Mouse (Mus musculus): ENCODE results near the gene Lin7a.
"Not testable (repeated sequence)": the region's sequence is repeated elsewhere in the genome, so short reads cannot be mapped to it uniquely, and the experiment has no call there.

The Lin7a gene

DNA sequence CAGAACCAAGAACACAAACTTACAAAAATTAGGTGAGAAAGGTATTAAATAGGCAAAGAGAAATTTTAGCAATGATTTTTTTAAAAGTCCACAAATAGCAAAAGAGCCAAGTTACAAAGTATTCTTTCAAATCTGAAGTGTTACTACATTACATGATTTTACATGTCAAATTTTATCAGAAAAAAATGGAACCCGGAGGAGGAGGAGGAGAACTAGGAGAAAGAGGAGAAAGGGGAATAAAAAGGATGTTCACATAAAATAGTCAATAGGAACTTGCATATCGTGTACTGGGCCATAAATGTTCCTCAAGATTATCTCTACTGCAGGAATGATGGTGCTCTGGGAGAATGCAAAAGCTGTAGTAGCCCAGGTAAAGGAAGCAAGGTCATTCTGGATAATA is 34.4 kb upstream of the Lin7a start:
- DNase-seq (ENCODE audit: low spot score) = no peak

GRCm38 (mm10) chr10:107237736-107238135 is 33.8 kb upstream of the Lin7a start:
- DNase-seq (ENCODE audit: low spot score) = no peak

DNA sequence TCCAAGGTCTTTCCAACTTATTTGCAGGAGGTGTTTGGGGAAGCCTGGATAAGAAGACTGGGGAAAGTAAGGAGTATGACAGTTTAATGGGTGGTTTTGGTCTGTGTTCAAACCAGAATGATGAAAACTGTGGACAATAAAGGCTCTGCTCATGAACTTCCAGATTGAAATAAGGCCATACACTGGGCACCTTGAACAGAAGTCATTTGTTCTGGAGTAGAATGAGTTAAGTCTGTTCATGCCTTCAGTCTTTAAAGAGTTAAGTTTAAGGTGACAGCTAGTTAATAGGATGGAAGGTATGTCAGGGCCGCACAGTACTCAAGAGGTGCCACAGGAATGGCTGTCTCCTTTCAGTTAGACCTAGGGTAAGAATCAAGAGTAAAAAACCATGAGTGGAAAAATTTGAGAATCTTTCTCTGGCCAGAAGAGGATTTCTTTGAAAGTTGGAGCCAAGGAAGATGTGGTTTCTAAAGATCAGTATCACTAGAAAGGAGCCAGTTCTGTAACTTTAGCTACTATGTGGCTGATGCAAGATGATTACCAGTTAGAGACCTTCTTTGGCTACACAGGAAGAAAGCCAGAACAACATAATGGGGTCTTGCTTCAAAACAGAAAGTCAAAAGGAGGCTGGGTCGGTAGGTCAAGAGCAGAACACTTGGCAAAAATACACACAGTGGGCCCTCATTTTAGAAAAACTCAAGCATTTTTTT is 33.2 kb upstream of the Lin7a start:
- no peak for DNase-seq (ENCODE audit: low spot score)

DNA sequence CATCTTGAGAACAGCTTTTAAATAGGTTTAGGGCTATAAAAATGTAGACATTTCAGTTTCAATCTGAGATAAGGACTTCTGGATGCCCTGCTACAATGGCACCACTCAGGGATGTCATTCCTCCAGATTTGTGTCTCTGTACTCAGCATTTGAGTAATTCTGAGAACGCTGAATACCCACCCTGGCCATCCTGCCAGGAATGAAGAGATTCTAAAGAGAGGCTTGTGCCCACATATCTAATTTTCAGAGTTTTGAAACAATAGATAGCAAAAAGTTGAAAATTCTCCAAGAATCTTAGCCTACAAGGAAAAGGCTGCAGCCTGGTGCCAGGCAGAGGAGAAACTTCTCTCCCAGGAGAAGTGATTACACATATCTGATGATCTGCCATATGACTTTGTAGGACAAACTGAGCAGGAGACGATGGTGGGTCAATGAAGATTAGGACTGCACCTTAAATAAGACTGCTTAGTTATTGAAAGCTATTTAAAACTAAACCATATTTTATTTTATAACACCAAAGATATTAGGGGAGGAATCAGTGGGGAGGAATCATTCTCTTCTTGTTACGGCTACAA is 32.5 kb upstream of the Lin7a start:
- no peak for DNase-seq (ENCODE audit: low spot score)

DNA sequence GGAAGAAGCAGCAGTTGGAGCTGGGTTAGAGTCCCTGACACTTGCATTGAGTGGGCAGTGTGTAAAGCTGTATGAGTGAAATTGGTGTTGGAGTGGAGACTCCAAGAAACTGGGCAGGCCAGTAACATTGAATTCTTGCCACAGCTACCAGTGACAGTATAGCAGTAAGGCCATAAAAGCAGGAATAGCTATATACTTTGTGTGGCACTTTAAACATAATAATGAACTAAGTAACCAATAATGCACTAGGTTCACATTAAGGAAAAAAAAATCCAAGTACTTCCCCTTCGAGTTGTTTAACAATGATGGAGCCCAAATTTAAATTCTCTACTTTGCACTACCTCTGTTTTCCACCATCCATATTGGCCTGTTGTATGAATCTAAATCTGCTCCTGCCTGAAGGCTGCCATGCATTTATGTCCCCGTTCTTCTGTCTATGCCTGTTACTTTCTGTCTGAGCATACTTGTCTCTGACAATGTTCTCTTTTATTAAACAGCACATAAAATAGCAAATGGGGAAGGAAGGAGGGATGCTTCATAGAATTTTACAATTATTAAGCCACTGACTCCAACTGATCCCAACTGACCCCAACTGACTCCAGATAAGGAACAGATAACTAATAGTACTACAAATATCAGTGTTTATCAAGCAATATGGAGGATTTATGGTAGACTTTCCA is 31.7 kb upstream of the Lin7a start:
- DNase-seq (ENCODE audit: low spot score) = no peak

DNA sequence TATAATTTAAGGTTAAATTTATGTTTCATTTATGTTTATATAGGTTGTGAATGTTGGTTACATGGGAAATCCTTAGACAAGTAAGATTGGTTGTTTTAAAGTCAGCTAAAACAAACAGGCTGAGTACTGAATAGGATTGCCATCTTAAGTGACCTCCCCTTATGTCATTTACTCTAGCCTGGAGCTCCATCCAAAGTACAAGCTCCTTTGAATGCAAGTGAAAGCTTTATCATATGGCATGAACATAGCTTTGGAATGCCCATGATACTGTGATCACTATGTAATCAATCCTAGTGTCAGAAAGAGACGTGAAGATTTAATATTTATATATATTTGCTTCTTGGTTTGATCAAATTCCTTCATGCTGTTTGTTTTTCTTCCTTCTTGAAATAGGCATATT is 31.0 kb upstream of the Lin7a start:
- DNase-seq (ENCODE audit: low spot score) = no peak

GRCm38 (mm10) chr10:107240986-107241385 is 30.5 kb upstream of the Lin7a start:
- DNase-seq (ENCODE audit: low spot score) = no peak

GRCm38 (mm10) chr10:107241406-107241805 is 30.1 kb upstream of the Lin7a start:
- DNase-seq (ENCODE audit: low spot score) = no peak

DNA sequence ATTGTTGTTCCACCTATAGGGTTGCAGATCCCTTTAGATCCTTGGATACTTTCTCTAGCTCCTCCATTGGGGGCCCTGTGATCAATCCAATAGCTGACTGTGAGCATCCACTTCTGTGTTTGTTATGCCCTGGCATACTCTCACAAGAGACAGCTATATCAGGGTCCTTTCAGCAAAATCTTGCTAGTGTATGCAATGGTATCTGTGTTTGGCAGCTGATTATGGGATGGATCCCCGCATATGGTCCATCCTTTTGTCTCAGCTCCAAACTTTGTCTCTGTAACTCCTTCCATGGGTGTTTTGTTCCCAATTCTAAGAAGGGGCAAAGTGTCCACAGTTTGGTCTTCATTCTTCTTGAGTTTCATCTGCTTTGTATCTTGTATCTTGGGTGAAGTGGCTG is 29.5 kb upstream of the Lin7a start:
- not testable (repeated sequence) for DNase-seq (ENCODE audit: low spot score)

- DNase-seq (ENCODE audit: low spot score) = no peak
Measured at GRCm38 (mm10) chr10:107242696-107243400, 28.6 kb upstream of the Lin7a start.

DNA sequence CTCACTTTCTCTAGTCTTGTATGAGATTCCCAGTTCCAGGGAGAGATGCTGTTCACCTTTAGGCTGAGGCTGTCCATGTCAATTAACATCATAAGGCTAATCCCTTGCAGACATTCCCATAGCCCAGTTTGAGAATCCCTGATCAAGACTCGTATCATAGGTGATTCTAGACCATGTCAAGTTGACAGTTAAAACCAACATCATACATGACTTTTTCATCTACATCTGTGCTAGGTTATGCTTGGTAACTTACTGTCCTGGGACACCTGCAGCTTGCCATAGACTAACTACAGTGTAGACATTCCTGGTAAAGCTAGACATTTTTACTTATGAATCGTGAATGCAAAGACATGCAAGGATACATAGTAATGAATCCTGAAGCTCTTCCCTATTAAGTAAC is 27.3 kb upstream of the Lin7a start:
- no peak for DNase-seq (ENCODE audit: low spot score)

DNA sequence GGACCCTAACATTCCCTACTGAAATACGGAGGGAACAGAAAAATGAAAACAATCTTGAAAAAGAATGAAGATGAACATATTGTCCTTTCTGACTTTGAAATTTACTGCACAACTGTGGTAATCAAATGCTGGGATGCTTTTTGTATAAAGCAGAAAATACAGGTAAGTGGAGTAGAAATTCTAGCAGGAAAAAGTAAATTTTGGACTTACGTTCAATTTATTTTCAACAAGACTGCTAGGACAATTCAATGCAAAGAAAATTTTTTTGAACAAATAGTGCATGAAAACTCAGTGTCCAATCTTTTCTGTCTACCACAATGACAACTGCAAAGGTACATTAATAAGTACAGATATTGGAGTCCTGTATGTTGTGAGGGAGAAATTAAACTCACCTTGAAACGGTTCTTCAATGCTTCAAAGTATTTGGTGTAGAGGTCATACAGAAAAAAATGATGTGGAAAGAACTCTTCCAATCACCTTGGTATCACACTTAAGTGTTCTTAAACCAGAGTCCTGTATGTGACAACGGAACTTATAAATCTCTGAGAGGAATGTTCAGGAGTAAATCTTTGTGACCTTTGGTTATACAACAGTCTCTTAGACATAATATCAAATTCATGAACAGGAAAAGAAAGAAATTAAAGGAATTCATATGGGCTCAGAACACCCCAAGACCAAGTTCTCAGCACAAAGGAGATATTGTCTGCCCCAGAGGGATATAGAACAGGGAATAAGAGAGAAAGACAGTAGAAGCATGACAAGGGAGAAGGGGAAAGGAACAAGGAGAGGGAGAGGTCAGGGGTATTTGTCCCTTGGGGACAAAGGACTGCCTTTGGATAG is 26.6 kb upstream of the Lin7a start:
- no peak for DNase-seq (ENCODE audit: low spot score)

DNA sequence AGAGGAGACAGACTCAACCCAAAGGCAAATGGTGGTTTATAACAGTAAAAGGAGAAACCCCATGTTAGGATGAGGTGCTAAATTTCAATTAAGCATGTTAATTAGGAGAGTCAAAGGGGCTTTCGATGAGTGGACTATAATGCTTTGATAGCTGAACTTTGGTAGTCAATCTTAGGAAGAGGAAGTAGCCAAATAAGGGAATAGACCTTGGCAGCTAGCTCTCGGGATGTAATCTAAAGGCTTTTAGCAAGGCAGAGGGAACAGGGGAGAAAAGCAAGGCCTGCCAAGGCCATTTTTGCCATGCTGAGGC is 26.0 kb upstream of the Lin7a start:
- DNase-seq (ENCODE audit: low spot score) = no peak

GRCm38 (mm10) chr10:107245961-107246460 is 25.5 kb upstream of the Lin7a start:
- no peak for DNase-seq (ENCODE audit: low spot score)

- DNase-seq (ENCODE audit: low spot score) = no peak
Measured at GRCm38 (mm10) chr10:107247001-107247670, 24.4 kb upstream of the Lin7a start.

DNA sequence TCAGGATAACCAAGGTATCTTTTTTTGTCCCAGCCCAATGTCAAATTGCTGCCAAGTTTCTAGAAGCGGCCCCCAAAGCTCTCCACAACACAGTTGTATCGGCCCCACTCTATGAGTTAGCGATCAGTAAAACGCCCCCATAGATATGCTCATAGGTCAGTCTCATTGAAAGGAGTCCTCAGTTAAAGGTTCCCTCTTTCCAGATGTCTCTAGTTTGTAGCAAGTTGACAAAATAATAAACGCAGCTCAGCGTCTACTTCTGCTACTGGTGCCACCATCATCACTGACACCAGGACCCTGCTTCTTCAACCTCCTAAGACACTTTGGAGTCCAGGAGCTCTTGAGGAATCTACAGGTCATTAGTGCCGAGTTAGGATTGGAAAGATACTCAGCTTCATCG is 23.0 kb upstream of the Lin7a start:
- DNase-seq (ENCODE audit: low spot score) = no peak

- no peak for DNase-seq (ENCODE audit: low spot score)
Measured at GRCm38 (mm10) chr10:107249056-107249455, 22.4 kb upstream of the Lin7a start.

DNA sequence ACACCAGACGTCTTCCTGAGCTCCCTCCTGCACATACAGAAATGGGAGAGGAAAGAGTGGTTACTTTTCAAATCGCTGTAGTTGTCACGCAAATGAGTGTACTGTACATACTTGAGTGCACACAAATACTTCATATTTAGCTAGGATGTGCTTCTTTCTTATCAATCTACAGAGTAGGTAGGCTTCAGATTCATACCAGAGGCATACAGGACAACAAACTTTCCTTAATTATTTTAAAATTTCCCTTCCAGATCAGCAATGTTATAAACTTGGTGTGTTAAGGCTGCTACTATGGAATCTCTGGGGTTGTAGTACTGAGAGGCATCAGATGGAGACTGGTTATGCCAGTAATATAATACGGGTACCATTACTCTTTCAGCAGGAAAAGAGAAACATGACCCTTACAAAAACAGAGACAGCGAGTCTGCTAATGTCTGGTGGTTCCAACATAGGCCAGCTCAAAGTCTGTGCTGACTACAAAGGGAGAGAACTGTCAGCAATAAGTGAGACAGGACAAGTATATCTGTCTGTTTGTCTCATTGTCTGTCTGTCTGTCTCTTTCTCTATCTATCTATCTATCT is 21.8 kb upstream of the Lin7a start:
- DNase-seq (ENCODE audit: low spot score) = no peak

GRCm38 (mm10) chr10:107250346-107251210 is 20.9 kb upstream of the Lin7a start:
- no peak for DNase-seq (ENCODE audit: low spot score)

GRCm38 (mm10) chr10:107251271-107251670 is 20.2 kb upstream of the Lin7a start:
- DNase-seq (ENCODE audit: low spot score) = no peak
